Mouse (Mus musculus) WW6 (cell line): ENCODE results near the gene Nfix.

Source experiments
- DNase-seq: peaks from one replicate; pipeline ENCODE4 v3.0.0-alpha.2; 2013; ENCODE audit warnings: low read depth, low spot score

Nfix gene

DNA sequence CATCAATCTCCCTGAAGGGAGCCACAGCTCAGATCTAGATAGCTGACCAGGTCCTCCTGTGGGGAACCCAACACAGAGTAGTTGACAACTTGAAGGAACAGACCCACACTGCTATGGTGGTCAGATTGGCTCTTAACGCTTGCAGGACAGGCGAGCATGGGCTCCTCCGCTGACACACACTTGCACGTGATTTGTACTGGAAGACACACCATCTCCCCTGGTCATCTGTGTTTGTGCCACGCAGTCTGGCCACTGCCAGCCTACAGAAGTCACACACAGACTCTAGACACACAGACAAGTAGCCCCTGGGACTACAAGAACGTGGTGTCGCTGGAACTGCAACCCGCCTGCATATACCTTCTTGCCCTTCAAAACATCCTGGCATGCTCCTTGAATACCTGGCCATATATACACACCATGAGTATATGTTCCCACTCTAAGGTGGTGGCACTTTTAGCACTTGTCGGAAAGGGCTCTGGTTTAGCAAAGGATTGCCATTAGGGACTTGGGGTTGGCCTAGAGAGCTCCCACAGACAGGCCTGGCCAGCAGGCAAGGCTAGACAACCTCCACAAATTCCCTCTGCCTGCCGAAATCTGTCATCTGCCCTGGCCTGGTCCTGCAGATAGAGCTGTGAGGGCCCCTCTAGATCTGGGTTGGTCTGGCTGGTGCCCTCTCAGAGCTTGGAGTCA, 1.6 kb downstream of the Nfix start:
- no peak for DNase-seq

DNA sequence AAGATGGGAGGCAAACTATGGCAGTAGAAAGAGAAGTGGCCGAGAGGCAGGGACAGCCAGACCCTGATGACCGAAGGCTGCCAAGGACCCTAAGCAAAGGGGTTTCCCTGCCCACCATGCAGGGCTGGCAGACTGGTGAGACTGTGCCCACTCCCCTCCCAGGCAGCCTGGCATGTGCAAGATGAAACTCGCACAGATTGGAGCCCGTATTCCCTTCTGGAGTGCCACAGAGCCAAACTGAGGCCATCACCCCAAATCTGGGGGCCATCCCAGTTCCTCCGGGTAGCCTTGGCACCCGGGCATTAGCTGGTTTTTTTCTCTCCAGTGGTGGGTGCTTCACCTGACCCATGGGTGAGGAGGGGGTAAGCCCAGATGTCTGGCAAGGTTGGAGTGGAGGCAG, 2.2 kb downstream of the Nfix start:
- DNase-seq = no peak

DNA sequence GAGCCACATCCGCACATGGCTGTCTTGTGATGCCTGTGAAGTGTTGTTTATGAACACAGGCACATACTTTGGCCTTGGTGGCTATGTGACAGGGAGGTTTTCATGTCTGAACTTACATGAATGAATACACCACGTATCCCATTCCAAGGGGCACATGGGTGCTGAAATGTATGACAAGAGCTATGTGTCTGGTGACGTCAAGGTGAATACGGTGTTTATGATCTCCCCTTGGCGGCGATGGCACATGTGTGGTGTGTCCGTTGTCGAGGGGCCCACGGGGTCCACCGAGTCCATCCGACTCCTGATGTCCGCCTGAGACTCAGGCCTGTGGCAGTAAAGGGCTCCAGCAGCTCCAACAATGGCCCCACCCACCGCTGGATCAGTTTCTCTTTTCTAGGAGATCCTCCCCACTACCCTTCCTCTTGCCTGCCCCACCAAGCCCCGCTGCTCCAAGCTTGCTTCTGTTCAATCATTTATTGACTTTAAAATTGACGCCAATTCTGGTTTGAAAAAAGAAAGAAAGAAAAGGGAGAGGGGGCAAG, 2.8 kb downstream of the Nfix start:
- no peak for DNase-seq

GRCm38 (mm10) chr8:84794486-84794885, 5.7 kb downstream of the Nfix start:
- no peak for DNase-seq

- no peak for DNase-seq
These were observed 6.2 kb downstream of the Nfix start for GRCm38 (mm10) chr8:84793791-84794485.

GRCm38 (mm10) chr8:84793134-84793533, 7.0 kb downstream of the Nfix start:
- DNase-seq = no peak

GRCm38 (mm10) chr8:84792429-84792947, 7.7 kb downstream of the Nfix start:
- DNase-seq = no peak

DNA sequence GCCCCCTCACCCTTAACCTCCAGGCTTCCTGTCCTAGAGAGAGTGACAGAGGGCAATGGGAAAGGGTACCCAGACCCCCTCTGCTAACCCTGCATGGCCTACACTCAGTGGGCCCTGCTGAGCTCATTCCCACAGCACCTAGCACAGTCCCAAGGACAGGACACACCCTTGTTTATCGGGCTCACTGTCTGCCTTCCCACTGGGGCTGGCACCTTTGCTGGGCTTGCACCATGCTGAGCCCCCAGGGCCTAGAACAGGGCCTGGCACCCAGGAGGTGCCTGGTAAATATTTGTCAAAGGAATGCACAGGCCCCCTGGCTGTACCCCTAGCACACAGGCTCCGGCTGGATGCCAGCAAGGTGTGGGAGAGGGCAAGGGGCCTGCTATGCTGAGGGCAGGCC, 9.6 kb downstream of the Nfix start:
- DNase-seq = no peak

DNA sequence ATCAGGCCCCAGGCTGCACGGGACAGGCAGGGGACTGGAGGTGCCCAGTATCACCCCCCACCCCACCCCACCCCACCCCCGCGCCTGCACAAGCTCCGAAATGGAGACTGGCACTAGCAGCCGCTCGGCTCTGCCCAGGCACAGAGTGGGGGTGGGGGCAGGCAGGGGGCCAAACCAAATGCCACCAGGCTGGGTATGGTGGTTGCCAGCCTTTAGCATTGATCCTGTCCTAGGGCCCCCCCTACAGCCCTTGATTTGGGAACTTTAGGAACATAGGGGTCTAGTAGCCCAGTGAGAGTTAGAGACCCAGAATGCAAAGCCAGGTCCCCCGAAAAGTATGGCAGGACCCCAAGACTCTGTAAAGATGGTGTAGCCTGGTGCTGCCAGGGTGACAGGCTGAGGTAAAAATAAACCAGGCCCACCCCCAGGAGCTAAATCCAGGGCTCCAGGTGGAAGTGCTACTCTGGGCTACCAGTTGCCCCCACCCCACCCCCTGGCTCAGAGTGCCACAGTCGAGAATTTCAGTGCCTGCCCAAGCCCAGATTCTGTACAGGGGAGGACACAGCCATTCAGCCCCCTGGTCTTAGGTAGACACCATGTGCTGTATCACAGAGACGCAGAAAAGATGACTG, 10.2 kb downstream of the Nfix start:
- DNase-seq = no peak

GRCm38 (mm10) chr8:84789345-84789744, 10.8 kb downstream of the Nfix start:
- DNase-seq = no peak

DNA sequence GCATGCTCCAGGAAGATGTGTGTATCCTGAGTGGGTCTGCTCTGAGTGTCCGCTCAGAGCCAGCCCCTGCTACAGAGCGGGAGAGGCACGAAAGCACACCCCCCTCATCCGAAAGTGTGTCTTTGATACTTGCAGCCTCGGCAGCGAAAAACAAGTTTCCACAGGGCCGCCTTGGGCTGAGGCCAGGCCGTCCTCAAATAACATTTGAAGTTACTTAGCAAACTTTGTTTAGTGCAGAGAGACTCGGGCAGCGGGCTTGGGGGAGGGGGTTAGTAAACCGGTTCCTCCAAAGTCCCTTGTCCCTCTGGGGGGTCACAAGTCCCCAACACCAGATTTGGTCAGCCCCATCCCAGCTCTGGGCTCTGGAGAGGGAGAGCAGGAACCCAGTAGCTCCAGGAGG, 11.2 kb downstream of the Nfix start:
- DNase-seq = no peak

GRCm38 (mm10) chr8:84787523-84788302, 12.4 kb downstream of the Nfix start:
- DNase-seq = no peak

DNA sequence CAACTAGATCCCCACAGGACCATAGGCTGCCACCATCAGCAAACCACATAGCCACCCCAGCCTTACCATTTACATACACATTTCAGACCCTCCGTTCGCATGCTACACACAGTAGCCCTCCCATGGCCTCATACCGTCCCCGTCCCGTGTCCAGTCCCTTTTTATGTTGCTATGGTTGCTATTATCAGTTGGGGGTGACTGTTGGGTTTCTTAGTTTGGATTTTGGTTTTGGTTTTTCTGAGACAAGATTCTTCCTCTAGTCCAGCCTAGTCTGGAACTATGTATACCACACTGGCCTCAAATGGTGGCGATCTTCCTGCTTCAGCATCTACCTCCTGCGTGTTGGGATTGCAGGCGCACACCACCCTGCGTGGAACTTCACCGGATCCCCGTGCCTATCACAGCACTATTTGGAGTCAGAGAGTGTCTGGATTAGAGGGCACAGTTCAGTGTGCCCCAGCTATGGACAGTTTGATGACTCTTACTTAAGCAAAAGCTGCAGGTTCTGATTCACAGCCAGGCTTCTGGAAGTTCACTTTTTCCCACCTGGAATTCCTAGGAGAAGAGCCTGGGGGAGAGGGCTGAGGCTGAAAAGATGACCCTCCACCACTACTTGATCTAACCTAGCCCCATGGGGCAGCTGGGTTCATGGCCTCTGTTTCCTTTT, 13.2 kb downstream of the Nfix start:
- no peak for DNase-seq

- DNase-seq = no peak
These were observed 14.1 kb downstream of the Nfix start for GRCm38 (mm10) chr8:84785756-84786677.

- no peak for DNase-seq
These were observed 14.7 kb downstream of the Nfix start for GRCm38 (mm10) chr8:84785506-84785755.

- DNase-seq = no peak
These were observed 15.3 kb downstream of the Nfix start for GRCm38 (mm10) chr8:84784681-84785505.

DNA sequence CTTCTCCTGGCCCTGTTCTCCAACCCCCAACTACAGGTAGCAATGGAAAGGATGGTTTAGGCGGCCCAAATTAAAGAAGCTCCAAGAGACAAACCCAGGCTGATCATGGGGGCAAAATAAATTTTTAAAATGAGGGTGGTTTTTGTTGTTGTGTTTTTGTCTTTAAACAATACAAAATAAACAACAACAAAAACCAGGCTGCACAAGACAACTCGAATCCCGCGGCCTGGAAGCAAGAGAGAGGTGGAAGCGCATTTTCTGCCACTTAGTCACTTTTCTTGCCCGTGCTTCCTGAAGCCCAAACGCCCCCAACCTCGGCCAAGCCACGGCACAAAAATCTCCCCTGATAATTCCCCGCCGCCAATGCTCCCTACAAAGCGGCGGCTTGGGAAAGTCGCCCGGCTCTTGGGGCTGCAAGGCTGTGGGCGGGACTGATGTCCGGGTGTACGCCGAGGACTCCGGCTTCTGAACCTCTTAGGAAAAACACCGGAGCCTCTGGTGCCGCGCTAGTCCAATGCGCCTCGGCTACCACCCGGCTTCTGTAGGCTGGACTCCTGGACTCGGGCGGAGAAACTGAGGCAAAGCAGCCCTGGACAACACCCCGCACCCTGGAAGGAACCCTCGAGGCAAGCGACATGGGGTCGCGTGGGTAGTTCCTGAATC, 16.1 kb downstream of the Nfix start:
- DNase-seq = no peak

DNA sequence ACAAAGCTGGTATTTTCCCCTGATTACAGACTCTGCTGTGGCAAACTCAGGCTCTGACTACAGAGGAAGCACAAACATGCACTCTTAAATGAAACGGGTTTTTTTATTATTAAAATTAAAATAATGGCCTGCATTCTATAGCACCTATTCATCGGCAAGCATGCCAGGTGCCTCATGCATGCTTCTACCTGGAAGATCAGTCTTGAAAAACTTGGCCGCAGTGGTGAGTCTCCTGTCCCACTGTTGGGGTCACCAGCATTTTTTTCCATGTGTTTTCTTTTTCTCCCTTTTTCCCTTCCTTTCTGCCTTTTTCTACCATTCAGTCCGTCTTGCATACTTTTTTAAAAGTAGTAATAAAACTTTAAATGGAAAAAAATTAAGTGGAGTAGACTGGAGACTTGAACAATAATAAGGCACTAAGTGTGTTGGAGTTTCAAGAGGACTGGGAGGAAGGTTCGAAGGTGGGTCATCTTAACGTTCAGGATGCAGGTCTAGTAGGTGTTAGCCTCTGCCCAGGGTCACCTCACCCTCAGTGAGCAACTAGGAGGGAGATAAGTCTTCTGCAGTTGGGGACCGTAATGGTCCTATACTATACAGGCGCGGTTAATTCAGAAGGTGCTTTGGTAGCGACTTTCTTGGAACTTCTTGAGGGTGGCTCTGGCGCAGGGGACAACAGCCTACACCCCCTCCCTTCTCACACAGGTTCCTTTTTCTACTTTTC, 16.8 kb downstream of the Nfix start:
- DNase-seq = no peak
